ENCODE assay signal across 9 mouse cellular contexts in the genomic region with DNA sequence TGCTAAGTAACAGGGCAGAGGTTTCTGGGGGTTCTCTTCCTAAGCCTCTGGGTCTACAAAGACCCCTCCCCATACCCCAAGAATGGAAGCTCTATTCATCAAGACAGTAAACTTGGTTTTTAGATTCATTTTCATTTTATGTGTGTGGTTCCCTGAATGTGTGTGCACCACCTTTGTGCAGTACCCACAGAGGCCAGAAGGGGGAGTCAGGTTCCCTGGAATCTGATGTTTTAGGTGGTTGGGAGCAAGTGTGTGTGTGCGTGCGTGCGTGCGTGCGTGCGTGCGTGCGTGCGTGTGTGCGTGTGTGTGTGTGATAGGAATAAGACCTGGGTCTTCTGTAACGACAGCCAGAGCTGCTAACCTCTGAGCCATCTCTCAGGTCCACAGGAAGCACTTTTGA. TPM values are rescaled to one million over a fixed set of nuclear protein-coding genes. Genes with fewer than 3 reads are reported as not detected.
DNase-seq lines count a peak whose midpoint lies in the region; ATAC-seq and TF ChIP-seq lines count a peak whose summit lies in the region.
"Had no signal": no experiment of that assay in that cellular context is flagged by ENCODE, and none has a peak within 500 bp of the region (broad histone marks: within the 10 kb centered on the region; RNA-seq: fewer than 3 reads in every experiment).

No protein-coding gene starts in this region.

- no peak for ATAC-seq in liver, embryonic 14.5 days (ENCODE audit: insufficient read depth)
- no peak for ATAC-seq in forebrain, embryonic 16.5 days
- no peak for ATAC-seq in forebrain, embryonic 15.5 days (replicated peaks)

- peak; percentile 50 to 54 for DNase-seq in kidney, postnatal 4 days
- no peak for DNase-seq in kidney, adult 11 months
- peak; percentile 23 for DNase-seq in CD4-positive helper T cell, adult 2 months (ENCODE audit: low read depth, low spot score)
- peak; percentile 44 for DNase-seq in MEL (ENCODE audit: low read depth, low spot score)
- no peak for DNase-seq in liver, embryonic 14.5 days (ENCODE audit: low read depth in 3 of 3, low spot score in 3 of 3)
- DNase-seq: kidney, adult 18-20 months; lung, adult 18-20 months had no signal

- no peak overlapping the region for H3K27ac ChIP-seq in MEL (ENCODE audit: control insufficient read depth, low read depth, low read length)
- no peak overlapping the region for H3K27ac ChIP-seq in liver, embryonic 14.5 days
- no peak overlapping the region for H3K27ac ChIP-seq in forebrain, embryonic 16.5 days (ENCODE audit: low read length)
- no peak overlapping the region for H3K27ac ChIP-seq in forebrain, embryonic 15.5 days (replicated peaks)

- H3K27me3 ChIP-seq in MEL (ENCODE audit: control insufficient read depth in 1 of 2, insufficient read depth in 2 of 2, low read length in 2 of 2), result no peaks in the 10 kb centered on the region
- no peaks in the 10 kb centered on the region for H3K27me3 ChIP-seq in liver, embryonic 14.5 days (ENCODE audit: control insufficient read depth, insufficient read depth, low read length)
- no peaks in the 10 kb centered on the region for H3K27me3 ChIP-seq in forebrain, embryonic 16.5 days (replicated peaks; ENCODE audit: control insufficient read depth, insufficient read depth, low read length)
- H3K27me3 ChIP-seq in forebrain, embryonic 15.5 days, result no peaks in the 10 kb centered on the region

- no peak for TF ChIP-seq POLR2A in MEL (IDR thresholded peaks at IDR 0.05; ENCODE audit: control insufficient read depth in 1 of 2, insufficient read depth in 1 of 2, low read depth in 1 of 2, low read length in 2 of 2, poor library complexity in 1 of 2)

- H3K79me2 ChIP-seq in MEL (ENCODE audit: control insufficient read depth, insufficient read depth, low read length, poor library complexity), result no peaks in the 10 kb centered on the region

- no peak overlapping the region for H3K4me3 ChIP-seq in MEL (ENCODE audit: control insufficient read depth in 1 of 2, insufficient read depth in 1 of 2, low read depth in 2 of 2, low read length in 2 of 2)
- H3K4me3 ChIP-seq in liver, embryonic 14.5 days (ENCODE audit: insufficient read depth in 1 of 2, low read depth in 2 of 2, low read length in 2 of 2), result no peak overlapping the region
- no peak overlapping the region for H3K4me3 ChIP-seq in forebrain, embryonic 16.5 days (replicated peaks; ENCODE audit: low read length)
- H3K4me3 ChIP-seq in forebrain, embryonic 15.5 days, result no peak overlapping the region

- H3K9ac ChIP-seq in MEL (ENCODE audit: control insufficient read depth, low read depth, low read length, poor library complexity, severe bottlenecking), result no peak overlapping the region
- no peak overlapping the region for H3K9ac ChIP-seq in liver, embryonic 14.5 days (replicated peaks)
- no peak overlapping the region for H3K9ac ChIP-seq in forebrain, embryonic 16.5 days (replicated peaks; ENCODE audit: low read depth, low read length)
- no peak overlapping the region for H3K9ac ChIP-seq in forebrain, embryonic 15.5 days (replicated peaks)

- H3K9me3 ChIP-seq in MEL (replicated peaks; ENCODE audit: insufficient read depth, low read length), result no peaks in the 10 kb centered on the region
- no peaks in the 10 kb centered on the region for H3K9me3 ChIP-seq in liver, embryonic 14.5 days (ENCODE audit: control insufficient read depth, low read length)
- H3K9me3 ChIP-seq in forebrain, embryonic 16.5 days (ENCODE audit: control insufficient read depth, low read length), result peaks cover 13% of the 10 kb centered on the region
- peaks cover 3% of the 10 kb centered on the region; the same call in 1 of the 2 replicates for H3K9me3 ChIP-seq in forebrain, embryonic 15.5 days

- no peak overlapping the region for H3K4me2 ChIP-seq in liver, embryonic 14.5 days (ENCODE audit: low read depth)
- H3K4me2 ChIP-seq in forebrain, embryonic 16.5 days (ENCODE audit: low read length), result no peak overlapping the region
- H3K4me2 ChIP-seq in forebrain, embryonic 15.5 days (replicated peaks), result no peak overlapping the region

- TF ChIP-seq CTCF in MEL (IDR thresholded peaks at IDR 0.05 in 2 of 3, conservative IDR thresholded peaks at IDR 0.05 in 1 of 3; ENCODE audit: control insufficient read depth in 1 of 3, insufficient read depth in 1 of 3, low read depth in 2 of 3, low read length in 3 of 3, poor library complexity in 1 of 3, severe bottlenecking in 1 of 3), result peak; percentile 26 to 55 (median 45); a peak in 5 of 6 replicates
- TF ChIP-seq CTCF in liver, embryonic 14.5 days (IDR thresholded peaks at IDR 0.05; ENCODE audit: low read depth), result peak; percentile 82

- no peaks in the 10 kb centered on the region for H3K36me3 ChIP-seq in MEL (ENCODE audit: control insufficient read depth in 1 of 2, insufficient read depth in 2 of 2, low read length in 2 of 2)
- no peaks in the 10 kb centered on the region for H3K36me3 ChIP-seq in liver, embryonic 14.5 days (replicated peaks; ENCODE audit: control insufficient read depth, insufficient read depth, low read depth)
- H3K36me3 ChIP-seq in forebrain, embryonic 16.5 days (ENCODE audit: control insufficient read depth, insufficient read depth), result no peaks in the 10 kb centered on the region
- no peaks in the 10 kb centered on the region for H3K36me3 ChIP-seq in forebrain, embryonic 15.5 days

- WGBS in liver, embryonic 14.5 days (ENCODE audit: insufficient replicate concordance), result 86% methylated on average over 11 of the region's 11 CpGs
- 97% methylated on average over 11 of the region's 11 CpGs for WGBS in forebrain, embryonic 16.5 days
- WGBS in forebrain, embryonic 15.5 days, result 95% methylated on average over 11 of the region's 11 CpGs

- TF ChIP-seq EP300 in MEL (IDR thresholded peaks at IDR 0.05; ENCODE audit: low read depth in 1 of 2, low read length in 2 of 2), result no peak
- no peak for TF ChIP-seq EP300 in liver, embryonic 14.5 days (IDR thresholded peaks at IDR 0.05; ENCODE audit: low read depth)

- no peaks in the 10 kb centered on the region for H3K4me1 ChIP-seq in MEL (ENCODE audit: control insufficient read depth in 1 of 2, insufficient read depth in 2 of 2, low read length in 2 of 2)
- no peaks in the 10 kb centered on the region for H3K4me1 ChIP-seq in liver, embryonic 14.5 days (replicated peaks; ENCODE audit: control insufficient read depth in 2 of 2, insufficient read depth in 2 of 2, low read length in 1 of 2)
- H3K4me1 ChIP-seq in forebrain, embryonic 16.5 days (replicated peaks; ENCODE audit: control insufficient read depth, insufficient read depth, low read length), result no peaks in the 10 kb centered on the region
- no peaks in the 10 kb centered on the region for H3K4me1 ChIP-seq in forebrain, embryonic 15.5 days

- peak; percentile 37 for TF ChIP-seq RAD21 in MEL (IDR thresholded peaks at IDR 0.05; ENCODE audit: low read depth, low read length)

TF ChIP-seq in MEL, 35 proteins besides CTCF, POLR2A, EP300 and RAD21:
- TF ChIP-seq SMC3 (IDR thresholded peaks at IDR 0.05; ENCODE audit: low read depth, low read length) (peak; percentile 51), MEF2A (IDR thresholded peaks at IDR 0.05; ENCODE audit: extremely low read depth, insufficient replicate concordance, low read depth, low read length, poor library complexity, severe bottlenecking) (no peak)

RNA-seq across cellular contexts. Expression of gene Minos1, which starts 14.2 kb away (rescaled TPM):
- 163 and 183 TPM in 2 replicates for total RNA-seq in MEL (2012; rRNA removed)
- 100 to 1,000 TPM in 1 of 2 experiments, not detected in 1; 401 TPM for polyA plus RNA-seq in MEL (2012; ENCODE audit: insufficient read depth in 1 of 2, insufficient read length in 2 of 2, low read depth in 1 of 2, low replicate concordance in 2 of 2, missing spikeins in 1 of 2)
- polyA plus RNA-seq in liver, embryonic 14.5 days (2012; rRNA removed), result 29.1 and 94.0 TPM in 2 replicates
- polyA plus RNA-seq in liver, embryonic 14.5 days (2014; fragmentation: Nextera tagmentation; extraction: Ambion mirVana), result 391 and 424 TPM in 2 replicates
- 355 and 370 TPM in 2 replicates for polyA plus RNA-seq in forebrain, embryonic 16.5 days (2015; fragmentation: Nextera tagmentation; extraction: Ambion mirVana)
- 390 and 438 TPM in 2 replicates for polyA plus RNA-seq in forebrain, embryonic 15.5 days (2015; fragmentation: Nextera tagmentation; extraction: Ambion mirVana)

RNA-seq across cellular contexts. Expression of gene Capzb, which starts 47.5 kb away (rescaled TPM):
- 91.2 and 103 TPM in 2 replicates for total RNA-seq in MEL (2012; rRNA removed)
- polyA plus RNA-seq in MEL (2012; ENCODE audit: insufficient read depth in 1 of 2, insufficient read length in 2 of 2, low read depth in 1 of 2, low replicate concordance in 2 of 2, missing spikeins in 1 of 2), result 100 to 1,000 TPM in 1 of 2 experiments, not detected in 1; 354 TPM
- 55.4 and 63.0 TPM in 2 replicates for polyA plus RNA-seq in liver, embryonic 14.5 days (2012; rRNA removed)
- polyA plus RNA-seq in liver, embryonic 14.5 days (2014; fragmentation: Nextera tagmentation; extraction: Ambion mirVana), result 105 and 110 TPM in 2 replicates
- polyA plus RNA-seq in forebrain, embryonic 16.5 days (2015; fragmentation: Nextera tagmentation; extraction: Ambion mirVana), result 311 and 321 TPM in 2 replicates
- 312 and 323 TPM in 2 replicates for polyA plus RNA-seq in forebrain, embryonic 15.5 days (2015; fragmentation: Nextera tagmentation; extraction: Ambion mirVana)

RNA-seq across cellular contexts. Expression of gene Nbl1, which starts 52.4 kb away (rescaled TPM):
- not detected in 2 replicates for total RNA-seq in MEL (2012; rRNA removed)
- polyA plus RNA-seq in MEL (2012; ENCODE audit: insufficient read depth in 1 of 2, insufficient read length in 2 of 2, low read depth in 1 of 2, low replicate concordance in 2 of 2, missing spikeins in 1 of 2), result under 1 TPM in 1 of 2 experiments, not detected in 1; 0.14 TPM
- polyA plus RNA-seq in liver, embryonic 14.5 days (2012; rRNA removed), result 0.74 and 0.80 TPM in 2 replicates
- 0.63 and 0.91 TPM in 2 replicates for polyA plus RNA-seq in liver, embryonic 14.5 days (2014; fragmentation: Nextera tagmentation; extraction: Ambion mirVana)
- 27.0 and 30.3 TPM in 2 replicates for polyA plus RNA-seq in forebrain, embryonic 16.5 days (2015; fragmentation: Nextera tagmentation; extraction: Ambion mirVana)
- polyA plus RNA-seq in forebrain, embryonic 15.5 days (2015; fragmentation: Nextera tagmentation; extraction: Ambion mirVana), result 23.5 and 24.6 TPM in 2 replicates

Comparison
In these comparisons a context has a peak if more than half of its experiments do, and no peak if none do; other contexts are left out.
1. DNase-seq: peak in kidney, postnatal 4 days (2 of 2), CD4-positive helper T cell, adult 2 months (single experiment) and MEL (single experiment); none in kidney, adult 11 months (single experiment) and liver, embryonic 14.5 days (0 of 3).
2. RNA of gene Nbl1, which starts 52.4 kb away (polyA plus RNA-seq): 27.0 to 30.3 TPM in forebrain, embryonic 16.5 days and 23.5 to 24.6 TPM in forebrain, embryonic 15.5 days; 0.63 to 0.91 TPM in liver, embryonic 14.5 days and 0.14 TPM in MEL; every median in the first group is over 10 times any median in the second.